In the genomic region with DNA sequence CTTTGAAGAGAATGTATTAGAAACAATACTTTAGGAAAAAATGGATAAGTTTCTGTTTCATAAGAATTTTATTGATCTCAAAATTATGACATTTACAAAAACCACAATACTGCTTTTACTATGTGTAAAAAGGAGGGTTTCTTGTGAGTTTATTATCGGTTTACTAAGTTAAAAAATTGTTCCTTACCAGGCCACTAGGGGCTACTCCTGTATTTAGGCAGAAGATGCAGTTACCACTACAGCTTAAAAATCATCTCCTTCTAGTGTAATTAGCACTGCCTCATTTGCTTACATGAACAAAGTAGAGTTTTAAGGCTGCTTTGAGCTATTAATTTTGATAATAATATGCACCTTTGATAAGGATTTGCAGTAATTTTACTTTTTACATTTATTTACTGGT, we compare ENCODE assay signal across 15 mouse cellular contexts. TPM values are rescaled to one million over a fixed set of nuclear protein-coding genes. Genes with fewer than 3 reads are reported as not detected.
DNase-seq lines count a peak whose midpoint lies in the region; ATAC-seq and TF ChIP-seq lines count a peak whose summit lies in the region.
"Had no signal": no experiment of that assay in that cellular context is flagged by ENCODE, and none has a peak within 500 bp of the region (broad histone marks: within the 10 kb centered on the region; RNA-seq: fewer than 3 reads in every experiment).

No protein-coding gene starts in this region.

- ATAC-seq in Patski: no peak
- ATAC-seq: intestine, embryonic 15.5 days had no signal

- H3K36me3 ChIP-seq in splenic B cell, adult 2 months (ENCODE audit: control insufficient read depth, insufficient read depth, low read length, poor library complexity, severe bottlenecking): no peaks in the 10 kb centered on the region
- H3K36me3 ChIP-seq: intestine, embryonic 15.5 days; limb, embryonic 12.5 days; neural tube, embryonic 13.5 days had no signal

- TF ChIP-seq CTCF in Patski (IDR thresholded peaks at IDR 0.05): peak; percentile 50

- peak; percentile 40 for DNase-seq in kidney, adult 9 months
- no peak for DNase-seq in kidney, postnatal 36 days
- peak; percentile 54 for DNase-seq in retina, embryonic 14.5 days (ENCODE audit: low spot score)
- no peak for DNase-seq in retina, postnatal 1 day
- no peak for DNase-seq in Patski (ENCODE audit: low read depth, low spot score)
- peak; percentile 51 for DNase-seq in splenic B cell, adult 2 months (ENCODE audit: low read depth, low spot score)
- DNase-seq in ovary, postnatal 36 days (ENCODE audit: low spot score): no peak
- no peak for DNase-seq in layer of hippocampus, adult 8-10 months (ENCODE audit: low spot score in 2 of 2)
- DNase-seq: adrenal gland, postnatal 36 days; gastrocnemius, postnatal 25 days; heart, postnatal 14 days; layer of hippocampus, adult 9-11 months had no signal

- in situ Hi-C loops in Patski (cut with MboI; ENCODE audit: low pct_unique_long_range_greater_than_20kb): loop anchor here (5.0 kb wide), 1 partner anchor 48 kb away; no protein-coding TSS in a partner anchor

- POLR2A ChIA-PET in Patski (lab: Charles Lee): interaction anchor here (0.6 kb wide), 1 partner anchor 476 kb away, joined by 7 read pairs; no protein-coding TSS in a partner anchor

- CTCF ChIA-PET in Patski (lab: Charles Lee): interaction anchor here (0.9 to 1.3 kb wide), 5 partner anchors 10 to 47 kb away, joined by 3 to 6 read pairs (median 3); no protein-coding TSS in a partner anchor

- no peaks in the 10 kb centered on the region for H3K27me3 ChIP-seq in Patski
- H3K27me3 ChIP-seq in splenic B cell, adult 2 months (ENCODE audit: control insufficient read depth, insufficient read depth, low read length, poor library complexity, severe bottlenecking): no peaks in the 10 kb centered on the region
- H3K27me3 ChIP-seq: intestine, embryonic 15.5 days; limb, embryonic 12.5 days; neural tube, embryonic 13.5 days had no signal

RNA-seq across cellular contexts. Expression of gene Abl2, which starts 25.6 kb away (rescaled TPM):
- polyA plus RNA-seq in Patski (2021): 21.7 TPM
- 10 to 100 TPM; 76.6 to 82.4 (median 79.9) TPM for total RNA-seq in layer of hippocampus, adult 8-10 months (2022)

Comparison
In these comparisons a context has a peak if more than half of its experiments do, and no peak if none do; other contexts are left out.
1. DNase-seq: peak in kidney, adult 9 months (single experiment), retina, embryonic 14.5 days (single experiment) and splenic B cell, adult 2 months (single experiment); none in kidney, postnatal 36 days (0 of 2), retina, postnatal 1 day (single experiment), Patski (single experiment), ovary, postnatal 36 days (single experiment) and layer of hippocampus, adult 8-10 months (0 of 2).